Mouse (Mus musculus) left cerebral cortex, postnatal 36 days (tissue): ENCODE measurements around the gene Fam192a. TPM values are rescaled to one million over a fixed set of nuclear protein-coding genes. Genes with fewer than 3 reads are reported as not detected.
A peak's percentile ranks its signal among the peaks of the same experiment; 100 is the strongest.

Source experiments
- DNase-seq, 2 experiments: peaks; one replicate each; pipeline ENCODE4 v3.0.0; 2021 to 2022; ENCODE audit warnings: low spot score in 2 of 2, mixed read lengths in 1 of 2
- intact Hi-C: fragments of 180-260 bp; cut with DNase I; formaldehyde crosslinking; loops from one replicate; pipeline ENCODE4 v1.15.1; 2025
- total RNA-seq, 2 experiments: library from RNA; stranded (reverse); gene quantifications; 2 replicates each; pipeline ENCODE4 v1.2.3; 2021

Fam192a gene
- total RNA-seq, 2 experiments from 2014 or later = 45.3 to 45.6 TPM

GRCm38 (mm10) chr8:94537456-94537855 lies 64.3 kb downstream of the Fam192a start:
- intact Hi-C loops = no loop called here
- DNase-seq = no peak

- intact Hi-C loops = no loop called here
- no peak for DNase-seq
Observed at GRCm38 (mm10) chr8:94535631-94536030, 66.2 kb downstream of the Fam192a start.

- intact Hi-C loops = loop anchor here (5.0 kb wide), 1 partner anchor 168 kb away; no protein-coding TSS in a partner anchor
Observed at GRCm38 (mm10) chr8:94534612-94535011, 67.2 kb downstream of the Fam192a start.

GRCm38 (mm10) chr8:94532873-94533671 lies 68.7 kb downstream of the Fam192a start, which contains the start of gene Cpne2:
Cpne2 (plus strand) TSS chr8:94532990.
- peak; percentile 36 to 49 for DNase-seq
- intact Hi-C loops = loop anchor here (2.0 to 5.0 kb wide), 2 partner anchors 42 to 169 kb away; no protein-coding TSS in a partner anchor

More at GRCm38 (mm10) chr8:94534612-94535011, 67.2 kb downstream of the Fam192a start:
- no peak for DNase-seq

- DNase-seq = no peak
- intact Hi-C loops = loop anchor here (2.0 to 5.0 kb wide), 2 partner anchors 42 to 170 kb away; no protein-coding TSS in a partner anchor
Observed at GRCm38 (mm10) chr8:94532525-94532872, 69.3 kb downstream of the Fam192a start.

- intact Hi-C loops = loop anchor here (2.0 to 5.0 kb wide), 2 partner anchors 43 to 170 kb away; no protein-coding TSS in a partner anchor
- DNase-seq = no peak
Observed at GRCm38 (mm10) chr8:94532000-94532399, 69.8 kb downstream of the Fam192a start.

- DNase-seq = no peak
- intact Hi-C loops = loop anchor here (5.0 kb wide), 1 partner anchor 172 kb away; no protein-coding TSS in a partner anchor
Observed at GRCm38 (mm10) chr8:94530643-94531042, 71.2 kb downstream of the Fam192a start.

- no peak for DNase-seq
- intact Hi-C loops = loop anchor here (1.0 to 5.0 kb wide), 2 partner anchors 54 to 172 kb away; no protein-coding TSS in a partner anchor
Observed at GRCm38 (mm10) chr8:94529875-94530274, 71.9 kb downstream of the Fam192a start.

GRCm38 (mm10) chr8:94528245-94528644 lies 73.6 kb downstream of the Fam192a start:
- DNase-seq = peak; percentile 42 to 50

GRCm38 (mm10) chr8:94527178-94527577 lies 74.6 kb downstream of the Fam192a start:
- no peak for DNase-seq
- intact Hi-C loops = no loop called here

More at GRCm38 (mm10) chr8:94528245-94528644, 73.6 kb downstream of the Fam192a start:
- intact Hi-C loops = no loop called here

GRCm38 (mm10) chr8:94524554-94524953 lies 77.2 kb downstream of the Fam192a start:
- intact Hi-C loops = no loop called here
- DNase-seq = no peak

Other genes with a start within 250 kb of the Fam192a start
- 10 to 100 TPM; 65.9 to 66.1 TPM for gene Herpud1, start 215.6 kb downstream of the Fam192a start, total RNA-seq
- under 1 TPM; 0.42 to 0.95 TPM for gene Nlrc5, start 167.6 kb downstream of the Fam192a start, total RNA-seq
- gene Cpne2, start 69.0 kb downstream of the Fam192a start, total RNA-seq = 10 to 100 TPM; 18.0 to 24.7 TPM
- 10 to 100 TPM; 24.8 to 30.0 TPM for gene Rspry1, start 60 bp downstream of the Fam192a start, total RNA-seq
- 100 to 1,000 TPM; 153 to 159 TPM for gene Arl2bp, start 64.6 kb upstream of the Fam192a start, total RNA-seq
- 10 to 100 TPM; 29.0 to 58.2 TPM for gene Pllp, start 94.3 kb upstream of the Fam192a start, total RNA-seq
- gene Ccl22, start 143.6 kb upstream of the Fam192a start, total RNA-seq = under 1 TPM in 1 of 2 experiments, not detected in 1; 0.17 TPM
- 100 to 1,000 TPM; 622 to 723 TPM for gene Cx3cl1, start 170.0 kb upstream of the Fam192a start, total RNA-seq
- 10 to 100 TPM; 10.7 to 12.0 TPM for gene Ccl17, start 208.5 kb upstream of the Fam192a start, total RNA-seq
- gene Coq9, start 236.3 kb upstream of the Fam192a start, total RNA-seq = 10 to 100 TPM; 89.3 to 92.6 TPM
- 10 to 100 TPM; 67.6 to 73.5 TPM for gene Ciapin1, start 236.4 kb upstream of the Fam192a start, total RNA-seq